Mouse (Mus musculus) hindbrain, postnatal 0 days (tissue): Measurements from ENCODE around the gene Selenoi. TPM values are rescaled to one million over a fixed set of nuclear protein-coding genes. Genes with fewer than 3 reads are reported as not detected.
"Not testable (repeated sequence)": the region's sequence is repeated elsewhere in the genome, so short reads cannot be mapped to it uniquely, and the experiment has no call there.

Experiments
- ATAC-seq: fragments of 200-750 bp; cut with Nextera tagmentation; 2 replicates; pipeline ENCODE4 v1.8.0; 2017; ENCODE audit warnings: mild to moderate bottlenecking, moderate TSS enrichment, moderate library complexity
- DNase-seq: peaks from one replicate; pipeline ENCODE4 v3.0.0-alpha.2; 2015; ENCODE audit warnings: low spot score
- H3K27ac ChIP-seq: fragments of 300-500 bp; sonication (generic); 2 replicates; pipeline ENCODE4 v1.5.1; 2014; ENCODE audit warnings: mild to moderate bottlenecking
- H3K27me3 ChIP-seq: fragments of 300-500 bp; sonication (generic); 2 replicates; pipeline ENCODE4 v1.6.1; 2014; ENCODE audit warnings: low read length, mixed read lengths; ENCODE audit not compliant: insufficient read depth
- H3K36me3 ChIP-seq: fragments of 300-500 bp; sonication (generic); 2 replicates; pipeline ENCODE4 v1.6.1; 2014; ENCODE audit warnings: low read length, mixed read lengths; ENCODE audit not compliant: insufficient read depth
- H3K4me1 ChIP-seq: fragments of 300-500 bp; sonication (generic); 2 replicates; pipeline ENCODE4 v1.6.1; 2014; ENCODE audit warnings: antibody characterized with exemption, low read length, mixed read lengths; ENCODE audit not compliant: insufficient read depth
- H3K4me2 ChIP-seq: fragments of 300-500 bp; sonication (generic); 2 replicates; pipeline ENCODE4 v1.6.1; 2014; ENCODE audit warnings: low read depth, mild to moderate bottlenecking, low read length, moderate library complexity, mixed read lengths
- H3K4me3 ChIP-seq: fragments of 300-500 bp; sonication (generic); 2 replicates; pipeline ENCODE4 v1.5.1; 2014; ENCODE audit warnings: low read length
- H3K9ac ChIP-seq: fragments of 300-500 bp; sonication (generic); replicated peaks from 2 replicates; pipeline ENCODE4 v1.6.1; 2014; ENCODE audit warnings: mild to moderate bottlenecking, low read length, moderate library complexity, mixed read lengths
- H3K9me3 ChIP-seq: fragments of 300-500 bp; sonication (generic); 2 replicates; pipeline ENCODE4 v1.6.1; 2016; ENCODE audit warnings: low read length, mixed read lengths
- CTCF ChIP-seq: IDR thresholded peaks from 2 replicates; pipeline ENCODE4 v1.5.1; 2016; ENCODE audit warnings: antibody characterized with exemption, control low read depth, low read depth
- WGBS: fragments of 180-500 bp; shearing (Covaris S2); extraction: QIAGEN DNeasy Blood & Tissue Kit; methylation state at CpG from one replicate; pipeline ENCODE4 v1.1.7; 2014; 5-methylcytosine and 5-hydroxymethylcytosine counted together
- polyA plus RNA-seq: library from polyadenylated mRNA; unstranded; fragments of >200 nt; fragmentation: Nextera tagmentation; extraction: Ambion mirVana; gene quantifications from 2 replicates; pipeline ENCODE4 v1.2.1, GENCODE M21; 2015
- total RNA-seq: library from RNA; depleted of rRNA; stranded (reverse); fragments of >200 nt; gene quantifications from 2 replicates; pipeline ENCODE4 v1.2.3, GENCODE M21; 2014

The Selenoi gene
- total and polyA plus RNA-seq, 2 experiments from 2014 or later: 23.1 to 99.5 TPM

GRCm38 (mm10) chr5:30203216-30203885 is 29.0 kb upstream of the Selenoi start:
- H3K9me3 ChIP-seq: no peaks in the 10 kb centered on the region
- H3K36me3 ChIP-seq: no peaks in the 10 kb centered on the region
- DNase-seq (no peak), ATAC-seq (no peak)
- no peaks in the 10 kb centered on the region for H3K27me3 ChIP-seq
- H3K4me1 ChIP-seq: no peaks in the 10 kb centered on the region
- no peak overlapping the region for H3K4me2 ChIP-seq
- H3K9ac ChIP-seq: no peak overlapping the region
- no peak overlapping the region for H3K27ac ChIP-seq
- 86% methylated on average over 10 of the region's 10 CpGs for WGBS
- no peak for TF ChIP-seq CTCF
- H3K4me3 ChIP-seq: no peak overlapping the region

DNA sequence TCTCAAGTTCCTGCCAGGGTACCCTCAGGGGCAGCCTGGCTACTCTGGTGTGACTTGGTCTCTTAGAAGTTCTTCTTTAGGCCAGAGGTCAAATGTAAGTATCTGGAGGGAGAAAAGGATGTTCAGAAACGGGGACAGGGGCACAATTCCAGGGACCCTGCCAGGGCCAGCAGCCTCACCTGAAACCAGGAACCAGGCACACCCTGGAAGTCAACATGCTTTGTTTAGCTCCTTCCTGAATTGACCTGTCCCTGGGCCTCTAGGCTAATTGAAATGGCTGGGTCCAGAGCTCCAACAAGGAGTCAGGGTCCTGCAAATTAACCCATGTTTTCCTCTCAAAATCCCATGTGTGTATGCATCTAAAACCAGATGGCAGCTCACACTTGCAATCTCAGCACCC is 27.9 kb upstream of the Selenoi start:
- Histone ChIP-seq H3K4me3 (no peak overlapping the region), H3K4me2 (no peak overlapping the region), H3K4me1 (no peaks in the 10 kb centered on the region), H3K36me3 (no peaks in the 10 kb centered on the region), H3K9ac (no peak overlapping the region), H3K27me3 (no peaks in the 10 kb centered on the region), H3K27ac (no peak overlapping the region), H3K9me3 (no peaks in the 10 kb centered on the region)
- no peak for TF ChIP-seq CTCF
- WGBS: 62% methylated on average over 1 of the region's 1 CpGs
- ATAC-seq (no peak), DNase-seq (no peak)

DNA sequence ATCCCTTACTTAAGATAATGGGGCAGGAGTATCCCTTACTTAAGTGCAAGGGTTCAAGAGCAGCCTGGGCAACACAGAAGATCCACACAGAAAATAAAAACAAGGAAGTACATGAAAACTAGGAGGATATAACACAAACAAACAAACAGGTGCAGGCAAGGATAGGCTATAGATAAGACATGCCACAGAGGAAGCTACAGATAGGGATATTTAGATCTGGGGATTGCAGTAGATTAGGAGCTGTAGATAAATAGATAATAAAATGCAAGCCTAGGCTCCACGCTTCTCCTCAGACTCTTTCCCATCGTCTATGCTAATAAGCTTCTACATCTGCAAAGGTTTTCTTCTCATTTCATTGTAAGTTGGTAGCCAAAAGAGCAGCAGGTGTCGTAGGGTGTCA is 27.3 kb upstream of the Selenoi start:
- Histone ChIP-seq H3K36me3 (no peaks in the 10 kb centered on the region), H3K27ac (no peak overlapping the region), H3K9me3 (no peaks in the 10 kb centered on the region), H3K4me1 (no peaks in the 10 kb centered on the region), H3K9ac (no peak overlapping the region), H3K27me3 (no peaks in the 10 kb centered on the region), H3K4me2 (no peak overlapping the region), H3K4me3 (no peak overlapping the region)
- no peak for ATAC-seq
- WGBS: 61% methylated on average over 3 of the region's 3 CpGs
- no peak for TF ChIP-seq CTCF
- no peak for DNase-seq

GRCm38 (mm10) chr5:30205493-30205892 is 26.9 kb upstream of the Selenoi start, which contains the start of gene Adgrf3:
Gene Adgrf3 (minus strand): TSS chr5:30205722.
- DNase-seq: no peak
- Histone ChIP-seq H3K27ac (no peak within 1 kb of the TSS), H3K4me1 (no peaks in the 10 kb centered on the region), H3K4me2 (no peak within 1 kb of the TSS), H3K9ac (no peak within 1 kb of the TSS), H3K27me3 (no peaks in the 10 kb centered on the region), H3K4me3 (no peak within 1 kb of the TSS), H3K9me3 (no peaks in the 10 kb centered on the region), H3K36me3 (no peaks in the 10 kb centered on the region)
- no peak for TF ChIP-seq CTCF
- WGBS: 36% methylated on average over 5 of the region's 5 CpGs
- ATAC-seq: no peak

GRCm38 (mm10) chr5:30207276-30207675 is 25.1 kb upstream of the Selenoi start:
- H3K4me1 ChIP-seq: no peaks in the 10 kb centered on the region
- no peak overlapping the region for H3K27ac ChIP-seq
- no peak for ATAC-seq
- H3K4me2 ChIP-seq: no peak overlapping the region
- H3K27me3 ChIP-seq: no peaks in the 10 kb centered on the region
- no peak for DNase-seq
- H3K4me3 ChIP-seq: no peak overlapping the region
- no peaks in the 10 kb centered on the region for H3K36me3 ChIP-seq
- no peak overlapping the region for H3K9ac ChIP-seq
- WGBS: 63% methylated on average over 6 of the region's 6 CpGs
- no peaks in the 10 kb centered on the region for H3K9me3 ChIP-seq
- peak; percentile 53 for TF ChIP-seq CTCF

GRCm38 (mm10) chr5:30210758-30211157 is 21.6 kb upstream of the Selenoi start:
- not testable (repeated sequence) for DNase-seq

GRCm38 (mm10) chr5:30214889-30215288 is 17.5 kb upstream of the Selenoi start:
- DNase-seq (peak; percentile 83), ATAC-seq (no peak)
- no peaks in the 10 kb centered on the region for H3K9me3 ChIP-seq
- no peak overlapping the region for H3K9ac ChIP-seq
- 8% methylated on average over 4 of the region's 4 CpGs for WGBS
- TF ChIP-seq CTCF: peak; percentile 83
- H3K27me3 ChIP-seq: no peaks in the 10 kb centered on the region
- no peaks in the 10 kb centered on the region for H3K4me1 ChIP-seq
- H3K27ac ChIP-seq: no peak overlapping the region
- H3K4me2 ChIP-seq: no peak overlapping the region
- H3K36me3 ChIP-seq: no peaks in the 10 kb centered on the region
- no peak overlapping the region for H3K4me3 ChIP-seq

More at GRCm38 (mm10) chr5:30210758-30211157, 21.6 kb upstream of the Selenoi start:
- not testable (repeated sequence) for H3K9me3 ChIP-seq, H3K4me3 ChIP-seq, H3K9ac ChIP-seq, H3K27me3 ChIP-seq, H3K27ac ChIP-seq, H3K4me1 ChIP-seq, ATAC-seq, H3K36me3 ChIP-seq, H3K4me2 ChIP-seq
- 93% methylated on average over 5 of the region's 5 CpGs for WGBS
